Mouse (Mus musculus) adrenal gland, adult 2 months (tissue): Measurements from ENCODE around the gene Gm128. TPM values are rescaled to one million over a fixed set of nuclear protein-coding genes. Genes with fewer than 3 reads are reported as not detected.

Source experiments
- DNase-seq: peaks from one replicate; pipeline ENCODE4 v3.0.0; 2021
- long read RNA-seq: library from polyadenylated mRNA; stranded (forward); transcript quantifications from one replicate; pipeline ENCODE4 v2.0.0, GENCODE M21; 2021
- polyA plus RNA-seq: library from polyadenylated mRNA; depleted of rRNA; stranded (reverse); fragments of >200 nt; gene quantifications from 2 replicates; pipeline ENCODE4 v1.2.3, GENCODE M21; 2012; rRNA removed
- total RNA-seq, 2 experiments: library from RNA; stranded (reverse); gene quantifications; 2 replicates each; pipeline ENCODE4 v1.2.3; 2021

Gm128 gene
- total RNA-seq (under 1 TPM in 1 of 2 experiments, not detected in 1; 0.21 TPM), polyA plus RNA-seq (0.20 and 0.22 TPM in 2 replicates)
- long read RNA-seq: 0 reads

DNA sequence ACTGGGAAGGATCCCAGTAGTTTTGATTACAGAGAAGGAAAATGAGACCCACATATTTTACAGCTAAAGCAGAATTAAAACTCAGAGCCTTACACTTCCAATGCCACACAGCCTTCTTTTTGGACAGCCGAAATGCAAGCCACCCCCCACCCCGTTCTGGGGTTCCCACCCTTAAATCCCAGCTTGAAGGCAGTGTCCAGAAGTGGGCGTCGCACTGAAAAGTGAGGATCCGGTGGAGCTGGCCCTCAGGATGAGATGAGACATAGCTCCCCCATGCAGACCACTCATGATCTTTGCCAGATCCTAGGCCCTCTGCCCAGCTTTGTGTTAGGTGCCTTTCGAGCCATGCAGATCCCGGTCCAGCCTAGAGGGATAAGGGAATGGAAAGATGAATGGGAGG lies at the start of gene Gm128:
TSS of gene Gm128 (minus strand) at position 101 of the 400 bp plus-strand sequence.
- DNase-seq: no peak

DNA sequence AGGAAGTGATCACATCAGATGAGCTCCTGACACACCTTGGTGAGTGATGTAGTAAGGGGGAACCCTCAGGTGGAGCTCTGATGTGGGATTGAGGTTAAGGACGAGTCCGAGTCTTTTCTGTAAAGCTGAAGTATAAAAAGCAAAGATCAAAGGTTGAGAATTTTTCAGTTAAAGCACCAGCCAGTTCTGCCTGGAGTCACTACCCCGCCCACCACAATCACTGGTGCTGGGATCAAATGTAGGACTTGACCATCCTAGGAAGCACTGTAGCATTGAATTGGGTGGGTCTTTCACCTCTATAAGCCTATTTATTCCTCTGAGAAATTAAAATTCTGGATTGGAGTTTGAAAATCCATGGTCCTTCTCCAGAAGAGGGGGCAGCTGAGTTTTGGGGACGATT lies 49.6 kb upstream of the Gm128 start:
- no peak for DNase-seq

DNA sequence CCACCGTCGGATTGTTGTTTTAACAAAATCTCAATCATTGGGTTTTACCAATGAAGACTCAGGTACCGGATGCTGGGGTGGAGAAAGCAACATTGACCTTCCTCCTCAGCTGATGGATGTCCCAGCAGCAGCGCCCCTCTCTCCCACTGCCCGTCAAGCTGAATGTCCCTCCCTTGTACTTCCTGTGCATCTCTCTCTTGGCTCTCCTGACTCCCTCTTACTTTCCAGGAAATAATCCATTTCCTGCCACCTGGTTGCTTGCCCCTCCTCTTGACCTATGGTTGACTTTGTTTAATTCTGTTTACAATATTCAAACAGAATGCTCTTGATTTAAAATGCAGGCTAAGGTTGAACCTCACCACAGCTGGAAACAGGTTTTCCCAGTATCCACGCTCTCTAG lies 48.8 kb upstream of the Gm128 start:
- no peak for DNase-seq

DNA sequence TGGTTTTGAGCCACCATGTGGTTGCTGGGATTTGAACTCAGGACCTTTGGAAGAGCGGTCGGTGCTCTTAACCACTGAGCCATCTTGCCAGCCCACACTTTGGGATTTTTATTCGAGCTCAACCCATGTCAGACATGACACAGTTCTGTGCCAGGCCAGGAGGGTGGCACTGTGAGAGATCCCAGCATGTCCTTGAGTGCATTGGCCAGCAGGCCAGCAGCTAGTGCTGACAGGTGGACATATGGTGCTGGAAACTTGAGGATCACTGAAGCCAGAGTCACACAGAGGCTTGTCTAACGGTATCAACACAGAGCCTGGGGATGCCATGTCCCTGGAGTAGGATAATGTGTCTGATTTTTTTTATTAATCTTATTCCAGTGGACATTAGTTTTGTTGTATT lies 48.0 kb upstream of the Gm128 start:
- no peak for DNase-seq

DNA sequence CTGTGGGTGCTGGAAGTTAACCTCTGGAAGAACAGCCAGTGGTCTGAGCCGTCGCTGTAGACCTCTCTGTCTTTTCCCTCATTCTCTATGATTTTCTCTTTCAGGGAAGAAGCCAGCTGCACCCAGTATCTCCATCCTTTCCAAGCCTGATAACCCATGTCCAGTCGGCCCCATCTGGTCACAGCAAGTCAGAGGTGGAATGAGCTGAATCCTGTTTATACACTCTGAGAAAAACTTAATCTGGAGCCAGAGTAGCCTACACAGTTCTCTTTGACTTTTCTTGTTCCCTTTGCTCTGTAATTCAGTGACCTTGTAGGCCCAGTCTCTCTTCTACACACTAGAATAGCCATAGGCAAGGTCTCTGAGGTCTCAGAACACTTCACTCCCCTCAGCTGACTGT lies 46.1 kb upstream of the Gm128 start:
- no peak for DNase-seq

DNA sequence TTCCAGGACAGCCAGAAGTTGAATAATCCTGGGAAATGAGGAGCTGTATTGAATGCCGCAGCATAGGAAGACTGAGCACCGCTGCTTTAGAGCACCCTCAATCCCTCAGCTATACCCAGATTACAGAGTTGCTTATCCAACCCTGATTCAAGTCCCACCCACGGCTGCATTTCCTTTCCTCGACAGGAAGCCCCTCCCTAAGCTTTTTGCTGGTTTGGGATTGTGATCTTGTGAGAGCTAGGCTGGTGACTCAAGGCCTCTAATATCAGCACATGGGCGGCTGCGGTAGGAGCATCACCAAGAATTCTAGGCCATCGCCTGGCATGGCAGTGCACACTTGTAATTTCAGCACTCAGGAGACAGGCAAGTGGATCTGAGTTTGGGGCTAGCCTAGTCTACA lies 45.1 kb upstream of the Gm128 start:
- DNase-seq: peak; percentile 52

DNA sequence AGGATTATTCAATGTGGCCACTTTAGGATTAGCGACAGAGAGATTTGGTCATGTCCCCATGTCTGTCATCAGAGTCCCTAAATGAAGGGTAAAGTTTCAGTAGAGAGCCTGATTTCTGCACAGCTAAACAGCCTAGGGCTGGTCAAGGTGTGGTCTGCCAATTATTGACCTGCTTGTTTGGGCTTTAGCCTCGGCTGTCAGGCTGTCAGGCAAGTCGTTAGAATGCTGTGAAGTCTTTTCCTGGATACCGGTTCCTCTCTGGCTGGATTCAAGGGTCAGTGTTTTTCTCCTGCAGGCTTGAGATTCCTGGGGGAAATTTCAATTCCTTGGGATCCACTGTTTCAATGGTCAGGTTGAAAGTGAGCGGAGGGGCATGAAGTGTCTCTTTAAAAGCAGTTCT lies 44.6 kb upstream of the Gm128 start:
- DNase-seq: no peak

DNA sequence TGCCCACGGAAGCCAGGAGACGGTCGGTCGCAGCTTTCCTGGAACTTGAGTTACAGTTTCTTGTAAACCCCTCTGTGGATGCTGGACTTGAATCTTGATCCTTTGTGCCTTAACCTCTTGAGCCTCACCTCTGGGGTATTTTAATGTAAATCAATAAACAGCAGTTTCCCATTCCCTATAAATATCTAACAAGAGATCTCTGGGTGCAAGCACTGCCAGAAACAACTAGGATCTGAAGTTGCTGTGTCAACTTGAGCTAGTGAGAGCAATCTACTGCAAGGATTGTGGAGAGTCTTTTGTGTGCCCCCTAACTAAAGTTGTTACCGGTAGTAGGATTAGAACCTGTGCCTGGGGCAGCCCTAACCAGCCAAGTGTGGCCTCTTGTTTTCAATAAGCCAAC lies 44.0 kb upstream of the Gm128 start:
- DNase-seq: no peak

DNA sequence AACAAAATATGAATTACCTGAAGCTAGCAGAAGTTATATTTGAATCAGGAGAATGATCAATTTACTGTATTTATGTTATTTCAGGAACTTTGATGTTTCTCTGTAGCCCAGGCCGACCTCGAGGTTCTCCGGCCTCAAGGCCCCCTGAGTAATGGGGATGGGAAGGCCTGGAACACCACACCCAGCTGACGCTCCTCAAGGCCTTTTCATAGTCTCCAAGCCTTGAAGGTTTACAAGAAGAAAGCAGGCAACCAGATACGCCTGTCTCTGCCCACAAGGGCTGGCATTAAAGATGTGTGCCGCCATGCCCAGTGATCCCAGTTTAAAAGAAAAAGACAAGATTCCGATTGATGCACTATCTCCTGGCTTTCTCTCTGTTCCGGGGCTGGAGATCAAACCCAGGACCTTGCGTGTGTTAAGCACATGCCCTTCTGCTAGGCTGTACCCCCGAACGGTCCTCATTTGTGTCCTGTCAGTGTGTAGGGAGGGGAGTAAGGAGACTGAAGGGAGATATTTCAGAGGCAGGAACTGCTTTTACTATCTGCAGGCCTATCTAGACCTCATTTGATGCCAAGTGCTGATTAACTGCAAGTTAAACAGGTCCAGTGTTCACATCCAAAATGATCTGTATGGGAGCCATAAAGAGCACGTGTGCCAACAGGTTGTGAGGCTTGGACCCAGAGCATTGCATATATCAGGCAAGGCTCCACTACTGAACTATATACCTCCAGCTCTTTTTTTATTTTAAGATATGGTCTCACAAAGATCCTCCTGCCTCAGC lies 43.3 kb upstream of the Gm128 start:
- peak; percentile 81 for DNase-seq

DNA sequence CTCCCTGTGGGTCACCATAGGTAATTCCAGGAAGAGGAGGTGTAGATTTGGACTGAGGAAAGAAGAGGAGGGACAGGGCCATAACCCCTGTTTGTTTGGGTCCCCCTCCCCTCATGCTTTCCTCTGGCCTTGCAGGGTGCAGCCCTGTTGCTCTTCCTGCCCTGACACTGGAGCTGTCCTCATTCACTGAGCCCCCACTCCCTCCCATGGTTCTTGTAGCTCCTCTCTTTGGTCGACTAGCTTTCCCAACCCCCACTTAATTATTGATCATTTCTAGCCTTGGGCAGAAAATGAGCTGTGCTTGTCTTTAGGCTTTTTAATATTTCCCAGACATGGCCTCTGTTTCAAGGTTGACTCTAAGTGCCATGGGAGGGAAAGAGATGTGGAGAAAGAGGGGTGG lies 42.7 kb upstream of the Gm128 start:
- peak; percentile 54 for DNase-seq

DNA sequence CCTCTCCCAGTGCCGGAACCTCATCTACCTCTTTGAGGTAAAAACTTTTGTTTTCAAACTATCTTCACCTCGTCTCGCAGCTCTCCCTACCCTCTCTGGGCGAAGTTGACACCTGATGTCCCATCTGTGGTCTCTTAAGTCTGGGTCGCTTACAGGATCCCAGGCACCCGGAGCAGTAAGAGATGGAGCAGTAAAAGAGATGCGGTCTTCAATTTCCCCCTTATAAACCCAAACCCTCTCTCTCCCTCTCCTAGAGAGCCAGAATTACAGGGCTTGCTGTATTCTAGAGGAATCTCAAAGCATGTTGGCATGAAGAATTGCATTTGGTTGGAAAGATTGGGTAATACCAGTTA lies 42.2 kb upstream of the Gm128 start:
- no peak for DNase-seq

DNA sequence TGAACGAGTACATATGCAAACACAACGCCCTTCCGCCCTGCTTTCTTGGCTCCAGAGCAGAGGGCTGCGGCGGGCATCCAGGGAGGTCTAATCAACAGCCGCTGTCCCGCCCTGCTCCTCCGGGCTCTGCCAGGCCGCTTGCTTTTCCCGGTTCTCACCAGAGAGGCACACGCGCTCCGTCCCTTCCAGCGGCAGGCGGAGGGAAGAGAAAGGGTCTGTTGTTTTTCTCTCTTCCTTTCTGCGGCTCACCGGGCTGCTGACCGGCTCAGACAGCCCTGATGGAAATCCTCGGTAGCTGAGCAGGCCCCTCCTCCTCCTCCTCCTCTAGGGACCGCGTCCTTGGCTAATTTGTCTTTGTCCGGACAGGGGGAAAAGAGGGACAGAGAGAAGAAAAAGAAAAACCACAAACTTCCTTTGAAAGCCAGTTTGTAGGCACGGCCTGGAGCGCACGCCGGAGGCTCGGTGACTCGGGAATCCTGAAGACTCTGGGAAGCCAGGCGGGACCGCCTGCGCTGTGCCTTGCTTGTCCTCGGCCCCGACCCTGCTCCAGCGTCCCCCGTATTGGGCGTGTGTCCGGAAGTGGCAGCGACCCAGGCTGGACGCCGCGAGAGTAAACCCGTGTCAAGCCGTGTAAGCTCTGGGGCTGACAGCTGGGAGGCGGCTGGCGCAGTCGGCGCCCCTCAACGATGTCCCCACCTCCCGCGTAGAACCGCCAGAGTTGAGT lies 41.6 kb upstream of the Gm128 start:
- peak; percentile 87 for DNase-seq

DNA sequence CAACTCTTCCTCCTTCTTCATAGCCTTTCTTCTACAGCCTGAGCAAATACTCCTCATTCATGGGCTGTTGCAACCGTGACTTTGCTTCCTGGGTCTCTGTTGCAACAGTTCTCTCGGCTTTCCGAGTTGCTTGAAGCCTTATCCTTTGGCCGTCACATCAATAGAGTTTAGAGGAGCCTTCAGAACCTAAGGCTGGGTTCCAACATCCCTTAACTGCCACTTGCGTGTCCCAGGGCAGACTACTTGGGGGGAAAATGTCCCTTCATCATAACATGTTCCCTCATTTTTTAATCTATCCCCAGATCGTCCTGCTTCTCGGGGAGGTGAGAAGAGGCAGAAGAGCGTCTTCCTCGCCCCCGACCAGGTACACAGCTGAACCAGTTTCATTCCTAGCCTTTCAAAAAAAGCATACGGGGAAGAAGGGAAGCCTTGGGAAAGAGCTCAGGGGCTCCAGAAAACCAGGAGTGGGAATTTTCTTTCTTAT lies 41.0 kb upstream of the Gm128 start:
- DNase-seq: peak; percentile 77

DNA sequence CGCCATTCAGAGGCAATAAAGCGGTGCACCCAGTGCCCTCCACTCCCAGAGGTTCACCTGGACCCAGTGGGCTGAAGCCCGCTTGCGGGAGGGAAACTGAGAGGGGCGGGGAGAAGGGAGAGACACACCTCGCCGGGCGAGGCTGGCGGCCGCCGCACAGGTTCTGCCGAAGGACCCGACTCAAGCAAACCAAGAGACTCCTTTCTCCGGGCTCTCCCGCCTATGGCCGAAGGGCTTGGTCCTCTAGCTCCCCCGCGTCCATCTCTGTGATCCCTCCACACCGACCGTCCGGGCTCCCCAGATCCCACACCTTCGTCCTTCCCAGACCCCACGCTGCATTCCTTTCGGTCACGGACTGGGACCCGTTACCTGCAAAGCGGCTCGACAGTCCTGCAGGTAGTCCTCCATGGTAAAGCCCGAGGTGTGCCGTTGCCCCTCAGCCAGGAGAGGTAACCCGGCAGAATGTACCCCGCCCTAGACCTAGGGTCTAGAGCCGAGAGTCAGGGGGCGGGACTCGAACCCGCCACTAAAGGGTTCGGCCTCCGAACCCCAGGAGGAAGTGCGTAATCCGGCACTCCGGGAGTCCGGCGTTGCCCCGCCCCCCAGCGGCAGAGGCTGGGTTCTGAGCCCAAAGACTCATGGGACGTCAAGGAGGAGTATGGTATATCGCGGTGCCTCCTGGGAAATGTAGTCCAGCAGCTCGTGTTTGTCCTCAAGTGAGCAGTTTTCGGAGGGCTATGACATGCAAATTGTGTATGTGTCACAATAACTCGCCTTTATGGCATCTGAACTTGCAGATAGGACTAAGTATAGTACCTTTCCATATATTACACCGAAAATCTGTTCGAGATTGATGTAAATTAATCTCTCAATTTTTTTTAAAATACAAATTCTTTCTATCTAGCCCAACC lies 40.1 kb upstream of the Gm128 start, which contains the start of the genes Mindy1 and Prune1:
TSS of gene Mindy1 (plus strand) at position 130 of the 911 bp plus-strand sequence.
TSS of gene Prune1 (minus strand) at position 861 of the 911 bp plus-strand sequence.
- DNase-seq: peak; percentile 99

DNA sequence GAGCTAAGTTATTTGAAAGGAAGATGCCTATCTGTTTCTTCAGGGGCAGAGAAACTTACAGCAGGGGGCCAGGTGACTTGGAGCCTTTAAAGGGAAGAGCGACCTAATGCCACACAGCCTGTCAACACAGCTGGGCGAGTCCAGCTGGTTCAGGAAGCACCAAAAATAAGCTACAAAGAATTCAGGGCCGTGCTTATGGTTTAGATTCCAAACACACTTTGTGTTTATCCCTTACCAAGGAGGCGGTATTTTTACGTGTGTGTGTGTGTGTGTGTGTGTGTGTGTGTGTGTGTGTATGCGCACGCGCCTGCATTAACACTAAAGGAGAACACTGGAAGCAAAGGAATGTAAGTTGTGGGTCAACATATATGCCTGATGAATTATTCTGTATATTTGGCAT lies 39.3 kb upstream of the Gm128 start:
- no peak for DNase-seq

DNA sequence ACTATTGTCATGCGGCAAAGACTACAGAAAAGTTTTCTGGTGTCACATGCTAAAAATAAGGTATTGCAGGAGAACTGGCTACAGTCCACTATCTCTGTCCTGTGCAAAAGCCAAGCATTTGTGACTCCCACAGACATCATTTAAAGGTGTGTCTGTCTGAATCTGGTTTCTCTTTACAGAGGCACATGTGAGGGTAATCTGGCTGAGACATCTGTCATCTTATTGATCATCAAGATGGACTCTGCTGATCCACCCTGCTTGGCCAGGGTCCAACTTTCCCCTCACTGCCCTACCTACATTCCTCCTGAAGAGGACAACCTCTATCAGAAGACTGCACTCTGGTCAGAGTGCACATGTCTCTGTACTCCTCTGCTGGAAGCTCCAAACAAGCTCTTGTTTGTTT lies 35.8 kb upstream of the Gm128 start:
- no peak for DNase-seq

DNA sequence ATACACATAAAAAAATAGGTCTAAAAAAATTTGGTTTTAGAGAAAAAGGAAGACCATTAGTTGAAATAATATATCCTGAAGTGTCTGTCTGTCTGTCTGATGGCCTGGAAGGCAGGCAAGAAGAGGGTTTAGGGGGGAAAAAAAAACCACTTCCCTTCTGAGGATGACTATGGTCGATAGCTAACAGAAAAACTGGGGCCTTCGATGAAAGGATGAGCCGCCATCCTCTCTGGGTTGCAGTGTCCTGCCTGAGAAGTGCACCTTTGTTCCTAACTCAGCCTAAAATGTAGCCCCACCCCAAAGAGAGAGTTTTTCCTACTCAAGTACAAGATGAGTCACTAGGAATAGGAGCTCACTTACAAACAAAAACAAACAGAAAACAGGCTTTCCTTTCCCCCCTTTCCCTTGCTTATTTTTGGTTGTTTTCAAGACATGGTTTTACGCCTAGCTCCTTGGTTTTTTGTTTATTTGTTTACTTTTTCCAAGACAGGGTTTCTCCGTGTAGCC lies 35.1 kb upstream of the Gm128 start:
- DNase-seq: no peak

DNA sequence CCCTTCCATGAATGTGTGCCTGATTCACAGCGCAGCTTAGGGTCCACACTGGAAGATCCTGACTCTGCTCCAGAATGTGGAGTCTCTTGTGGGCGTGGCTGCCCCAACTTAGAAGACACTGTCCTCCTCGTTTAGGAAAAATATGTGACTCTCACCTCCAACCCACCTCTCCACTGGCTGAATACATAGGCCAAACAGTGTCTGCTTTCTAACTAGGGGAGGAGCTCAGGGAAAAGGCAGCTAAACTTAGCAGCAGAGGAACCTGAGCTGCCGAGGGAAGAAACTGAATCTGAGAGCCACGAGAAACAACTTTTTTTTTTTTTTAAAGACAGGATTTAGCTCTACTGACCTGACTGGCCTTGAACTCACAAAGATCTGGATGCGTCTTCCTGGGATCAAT lies 33.8 kb upstream of the Gm128 start:
- DNase-seq: no peak

DNA sequence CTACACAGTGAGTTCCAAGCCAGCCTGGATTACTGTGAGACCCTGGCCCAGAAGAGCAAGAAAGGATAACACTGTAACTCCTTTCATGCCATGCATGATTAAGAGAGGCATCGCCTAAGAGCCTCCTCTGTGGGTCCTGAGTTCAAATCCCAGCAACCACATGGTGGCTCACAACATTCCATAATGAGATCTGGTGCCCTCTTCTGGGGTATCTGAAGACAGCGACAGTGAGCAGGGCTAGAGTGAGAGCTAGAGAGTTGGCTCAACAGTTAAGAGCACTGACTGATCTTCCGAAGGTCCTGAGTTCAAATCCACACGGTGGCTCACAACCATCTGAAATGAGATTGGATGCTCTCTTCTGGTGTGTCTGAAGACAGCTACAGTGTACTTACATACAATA lies 33.1 kb upstream of the Gm128 start:
- no peak for DNase-seq

DNA sequence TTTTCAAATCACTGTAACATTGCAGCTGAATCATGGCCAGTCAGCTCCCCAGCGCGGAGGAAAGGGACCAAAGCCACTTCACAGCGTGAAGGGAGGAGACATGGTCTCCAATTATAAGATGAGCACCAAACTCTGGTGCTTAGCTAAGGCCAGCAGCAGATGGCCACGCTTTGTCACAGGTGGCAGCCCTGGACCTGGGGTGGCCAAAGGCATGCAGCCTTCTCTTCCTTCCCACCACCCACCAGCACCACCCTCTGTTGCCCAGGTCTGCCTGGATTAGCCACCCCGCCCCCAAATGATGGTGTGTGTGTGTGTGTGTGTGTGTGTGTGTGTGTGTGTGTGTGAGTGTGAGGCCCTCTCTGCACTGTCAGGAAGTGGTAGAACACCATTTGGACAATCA lies 32.1 kb upstream of the Gm128 start:
- DNase-seq: no peak

DNA sequence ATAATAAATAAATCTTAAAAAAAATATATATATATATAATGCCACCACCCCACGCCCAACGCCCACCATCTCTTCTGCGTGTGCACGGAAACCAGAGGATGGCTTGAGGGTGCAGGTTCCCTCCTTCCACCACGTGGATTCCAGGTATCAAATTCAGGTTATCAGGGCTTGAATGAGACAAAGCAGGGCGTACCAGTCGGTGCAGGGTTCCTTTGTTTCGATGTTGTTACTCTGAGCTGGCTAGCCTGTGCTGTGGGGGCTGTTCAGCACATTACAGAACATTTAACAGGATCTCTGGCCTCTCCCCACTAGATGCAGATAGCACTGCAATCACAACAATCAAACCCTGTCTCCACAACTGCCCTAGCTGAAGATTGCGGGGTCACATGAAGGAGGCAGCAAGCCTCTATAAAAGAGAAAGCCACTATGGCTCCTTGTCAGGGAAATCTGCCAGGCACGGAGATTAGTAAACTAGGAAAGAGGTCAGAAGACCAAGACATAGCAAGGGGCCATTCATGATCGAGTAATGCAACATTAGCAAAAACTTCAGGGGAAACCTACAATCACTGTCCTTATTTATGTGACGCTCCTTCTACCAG lies 29.5 kb upstream of the Gm128 start:
- no peak for DNase-seq

DNA sequence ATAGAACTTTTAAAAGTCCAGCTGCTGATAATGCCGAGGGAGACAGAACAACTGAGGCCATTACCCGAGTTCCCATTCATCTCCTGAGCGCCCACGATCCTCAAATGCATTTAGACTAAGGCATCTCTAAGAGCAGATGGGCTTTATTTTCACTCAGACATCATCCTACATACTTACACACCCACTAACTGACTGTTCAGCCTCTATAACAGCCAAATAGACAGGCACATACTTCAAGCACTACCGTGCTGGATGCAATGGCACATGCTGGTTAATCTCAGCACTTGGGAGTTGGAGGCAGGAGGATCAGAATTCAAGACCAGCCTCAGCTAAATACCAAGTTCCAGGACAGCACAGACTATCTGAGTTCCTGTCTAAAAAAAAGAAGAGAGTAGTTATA lies 28.4 kb upstream of the Gm128 start:
- DNase-seq: no peak
